Mouse (Mus musculus): ENCODE results near the gene Mtmr2.

DNA sequence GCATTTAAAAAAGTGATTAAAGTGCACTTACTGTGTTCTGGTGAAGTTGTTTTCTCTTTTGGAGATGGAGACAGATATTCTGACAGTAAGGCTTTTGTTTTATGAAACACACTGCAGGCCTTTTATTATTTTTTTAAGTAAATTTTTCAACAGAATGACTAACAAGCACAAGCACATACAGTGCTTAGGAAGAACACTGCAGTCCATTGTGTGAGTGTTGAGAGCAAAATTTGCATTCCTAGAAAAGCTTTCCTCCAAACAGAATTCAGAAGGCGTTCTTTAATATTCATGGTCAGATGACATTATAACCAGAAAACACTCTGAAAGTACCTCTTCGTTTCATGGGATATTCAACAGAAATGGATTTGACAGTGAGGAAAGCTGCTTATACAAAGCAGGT lies 17.4 kb downstream of the Mtmr2 start:
- no peak for TF ChIP-seq CTCF (IDR thresholded peaks at IDR 0.05; ENCODE audit: low read depth)
- no peak for TF ChIP-seq EP300 (IDR thresholded peaks at IDR 0.05; ENCODE audit: low read depth)

Data from heart, postnatal 0 days (tissue).